Comparison of ENCODE assay signal across 9 mouse cellular contexts in genomic region chr7:46116118-46116581, GRCm38 (mm10). TPM values are rescaled to one million over a fixed set of nuclear protein-coding genes. Genes with fewer than 3 reads are reported as not detected.
A peak's percentile ranks its signal among the peaks of the same experiment; 100 is the strongest.
DNase-seq lines count a peak whose midpoint lies in the region.
"Had no signal": no experiment of that assay in that cellular context is flagged by ENCODE, and none has a peak within 500 bp of the region (broad histone marks: within the 10 kb centered on the region; RNA-seq: fewer than 3 reads in every experiment).

No protein-coding gene starts in this region.

- peak; percentile 17 for DNase-seq in embryo, embryonic 10.5 days (ENCODE audit: low spot score)
- DNase-seq in embryo, embryonic 11 days, result no peak
- DNase-seq in Muller cell, postnatal 12 days (ENCODE audit: inconsistent ontology term), result peak; percentile 73
- DNase-seq in heart, adult 11 months, result peak; percentile 97
- DNase-seq in heart, postnatal 25 days (ENCODE audit: low spot score), result peak; percentile 33
- no peak for DNase-seq in layer of hippocampus, postnatal 10 days (ENCODE audit: low spot score in 2 of 2)
- no peak for DNase-seq in urinary bladder, postnatal 14 days (ENCODE audit: low spot score)
- no peak for DNase-seq in adrenal gland, postnatal 10 days
- DNase-seq: liver, postnatal 0 days had no signal

- intact Hi-C loops in heart, postnatal 25 days (cut with DNase I), result loop anchor here (5.0 kb wide), 1 partner anchor 46 kb away; no protein-coding TSS in a partner anchor

RNA-seq across cellular contexts. Expression of gene Kcnj11, which starts 15.6 kb away (rescaled TPM):
- total RNA-seq in heart, postnatal 25 days (2021), result 10 to 100 TPM; 84.5 to 97.5 TPM
- total RNA-seq in layer of hippocampus, postnatal 10 days (2021), result 10 to 100 TPM; 17.9 to 18.4 TPM
- total RNA-seq in adrenal gland, postnatal 10 days (2021), result 1 to 10 TPM; 1.7 to 4.9 TPM

Comparison
In these comparisons a context has a peak if more than half of its experiments do, and no peak if none do; other contexts are left out.
1. DNase-seq: peak in embryo, embryonic 10.5 days (single experiment), Muller cell, postnatal 12 days (single experiment), heart, adult 11 months (single experiment) and heart, postnatal 25 days (single experiment); none in embryo, embryonic 11 days (single experiment), layer of hippocampus, postnatal 10 days (0 of 2), urinary bladder, postnatal 14 days (single experiment) and adrenal gland, postnatal 10 days (single experiment).
2. RNA of gene Kcnj11, which starts 15.6 kb away (total RNA-seq): 84.5 to 97.5 TPM in heart, postnatal 25 days; 17.9 to 18.4 TPM in layer of hippocampus, postnatal 10 days and 1.7 to 4.9 TPM in adrenal gland, postnatal 10 days; every median in the first group is over 4 times any median in the second.